Mouse (Mus musculus) megakaryocyte, embryonic 14.5 days (primary cell): ENCODE data around the gene Rpl19.

Experiments
- FLI1 ChIP-seq: IDR thresholded peaks from 2 replicates; pipeline ENCODE4 v1.6.1; 2012; ENCODE audit warnings: low read length, inconsistent platforms, mixed read lengths
- GATA1 ChIP-seq: IDR thresholded peaks from 3 replicates; pipeline ENCODE4 v1.6.1; 2012; ENCODE audit warnings: mixed read lengths, low read length, inconsistent platforms, borderline replicate concordance

DNA sequence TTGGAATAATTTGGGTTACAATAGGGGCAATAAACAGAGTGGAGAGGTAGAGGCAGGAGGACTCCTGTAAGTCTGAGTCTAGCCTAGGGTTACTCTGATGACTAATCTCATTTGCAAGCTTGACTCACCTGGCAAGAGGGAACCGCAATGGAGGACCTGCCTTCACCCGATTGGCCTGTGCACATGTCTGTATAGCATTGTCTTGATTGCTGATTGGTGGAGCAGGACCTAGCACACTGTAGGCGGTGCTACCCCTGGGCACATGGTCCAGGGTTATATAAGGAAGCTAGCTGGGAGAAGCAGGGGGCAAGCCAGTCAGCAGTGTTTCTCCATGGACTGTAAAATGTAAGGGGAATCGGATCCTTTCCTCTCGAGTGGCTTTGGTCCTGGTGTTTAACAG, 31.5 kb downstream of the Rpl19 start:
- no peak for TF ChIP-seq GATA1
- TF ChIP-seq FLI1 = no peak
